Mouse (Mus musculus): Measurements from ENCODE around the gene Rangap1. TPM values are rescaled to one million over a fixed set of nuclear protein-coding genes. Genes with fewer than 3 reads are reported as not detected.

Gene Rangap1
- 10 to 100 TPM; 73.0 to 76.2 TPM for polyA plus RNA-seq (2017; shearing (Covaris generic))

GRCm38 (mm10) chr15:81744992-81745600, at the start of gene Rangap1, which contains the start of gene Zc3h7b:
Gene Rangap1 (minus strand): TSS chr15:81745530.
Gene Zc3h7b (plus strand): TSS chr15:81745057.

GRCm38 (mm10) chr15:81697175-81697574, 48.2 kb downstream of the Rangap1 start, which contains the start of gene Chadl:
Gene Chadl (minus strand): TSS chr15:81697287.

GRCm38 (mm10) chr15:81663697-81664561, 81.4 kb downstream of the Rangap1 start, which contains the start of gene L3mbtl2:
Gene L3mbtl2 (plus strand): TSS chr15:81663889.

Other genes with a start within 250 kb of the Rangap1 start
- gene Ep300, start 160.2 kb downstream of the Rangap1 start, polyA plus RNA-seq (2017; shearing (Covaris generic)) = 10 to 100 TPM; 40.4 to 41.4 TPM
- 10 to 100 TPM; 30.3 to 32.3 TPM for gene L3mbtl2, start 81.6 kb downstream of the Rangap1 start, polyA plus RNA-seq (2017; shearing (Covaris generic))
- 1 to 10 TPM; 1.6 to 7.7 TPM for gene Chadl, start 48.2 kb downstream of the Rangap1 start, polyA plus RNA-seq (2017; shearing (Covaris generic))
- gene Zc3h7b, start 473 bp downstream of the Rangap1 start, polyA plus RNA-seq (2017; shearing (Covaris generic)) = 1 to 10 TPM; 6.9 to 7.0 TPM
- gene Tef, start 56.9 kb upstream of the Rangap1 start, polyA plus RNA-seq (2017; shearing (Covaris generic)) = 10 to 100 TPM; 30.5 to 32.8 TPM
- 10 to 100 TPM; 75.8 to 78.2 TPM for gene Tob2, start 113.3 kb upstream of the Rangap1 start, polyA plus RNA-seq (2017; shearing (Covaris generic))
- gene Phf5a, start 126.4 kb upstream of the Rangap1 start, polyA plus RNA-seq (2017; shearing (Covaris generic)) = 10 to 100 TPM; 83.1 to 92.8 TPM
- gene Aco2, start 126.8 kb upstream of the Rangap1 start, polyA plus RNA-seq (2017; shearing (Covaris generic)) = 100 to 1,000 TPM; 122 to 127 TPM
- 10 to 100 TPM; 53.2 to 55.8 TPM for gene Polr3h, start 180.7 kb upstream of the Rangap1 start, polyA plus RNA-seq (2017; shearing (Covaris generic))
- gene Csdc2, start 191.2 kb upstream of the Rangap1 start, polyA plus RNA-seq (2017; shearing (Covaris generic)) = under 1 TPM in 1 of 2 experiments, not detected in 1; 0.27 TPM
- gene Pmm1, start 215.4 kb upstream of the Rangap1 start, polyA plus RNA-seq (2017; shearing (Covaris generic)) = 10 to 100 TPM; 13.0 to 16.0 TPM
- gene 1700029P11Rik, start 235.0 kb upstream of the Rangap1 start, polyA plus RNA-seq (2017; shearing (Covaris generic)) = not detected
- 10 to 100 TPM; 62.0 to 77.7 TPM for gene Xrcc6, start 242.3 kb upstream of the Rangap1 start, polyA plus RNA-seq (2017; shearing (Covaris generic))

Data from inflammation-experienced regulatory T-cells (primary cell).